Mouse (Mus musculus): ENCODE data around the gene Usp5.

- TF ChIP-seq CTCF (IDR thresholded peaks at IDR 0.05; ENCODE audit: borderline replicate concordance, insufficient read depth, low read depth, low read length) (no peak), POLR2A (IDR thresholded peaks at IDR 0.05; ENCODE audit: borderline replicate concordance, insufficient read depth, low read length) (no peak)
Observed at GRCm38 (mm10) chr6:124814858-124815774, 14.2 kb downstream of the Usp5 start.

All from cerebellum, adult 2 months (tissue).